Mouse (Mus musculus): ENCODE results near the gene Timm8a2.
"Not testable (repeated sequence)": the region's sequence is repeated elsewhere in the genome, so short reads cannot be mapped to it uniquely, and the experiment has no call there.

DNA sequence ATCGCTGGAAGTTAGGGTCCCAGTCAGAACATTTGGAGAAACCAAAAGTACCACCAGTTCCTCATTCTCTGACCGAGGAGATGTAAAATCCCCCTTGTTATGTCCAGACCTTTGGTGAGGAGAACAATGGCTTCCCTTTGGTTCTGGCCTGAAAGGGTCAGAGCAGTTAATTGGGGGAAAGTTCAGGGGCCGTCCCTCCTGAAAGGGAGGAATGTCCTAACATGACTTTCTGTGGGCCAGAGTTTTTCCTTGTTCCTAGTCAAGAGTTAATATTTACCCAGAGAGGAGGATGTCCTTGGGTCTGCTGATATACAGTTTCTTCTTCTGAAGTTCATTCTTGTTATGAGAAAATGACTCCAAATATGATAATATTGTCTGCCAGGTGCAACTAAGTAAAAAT is 33.6 kb downstream of the Timm8a2 start:
- TF ChIP-seq TCF12 (IDR thresholded peaks at IDR 0.05; ENCODE audit: low read depth, low read length); POLR2A (IDR thresholded peaks at IDR 0.05; ENCODE audit: control insufficient read depth in 1 of 2, insufficient read depth in 1 of 2, low read depth in 1 of 2, low read length in 2 of 2, poor library complexity in 1 of 2); TAL1 (IDR thresholded peaks at IDR 0.05; ENCODE audit: low read length); KAT2A (conservative IDR thresholded peaks at IDR 0.05; ENCODE audit: low read depth, low read length): not testable (repeated sequence)

All from MEL (cell line).